Mouse (Mus musculus): Measurements from ENCODE around the gene Flt3l. TPM values are rescaled to one million over a fixed set of nuclear protein-coding genes. Genes with fewer than 3 reads are reported as not detected.

Gene Flt3l
- 5.1 and 6.1 TPM in 2 replicates for polyA plus RNA-seq (2015; fragmentation: Nextera tagmentation; extraction: Ambion mirVana)

DNA sequence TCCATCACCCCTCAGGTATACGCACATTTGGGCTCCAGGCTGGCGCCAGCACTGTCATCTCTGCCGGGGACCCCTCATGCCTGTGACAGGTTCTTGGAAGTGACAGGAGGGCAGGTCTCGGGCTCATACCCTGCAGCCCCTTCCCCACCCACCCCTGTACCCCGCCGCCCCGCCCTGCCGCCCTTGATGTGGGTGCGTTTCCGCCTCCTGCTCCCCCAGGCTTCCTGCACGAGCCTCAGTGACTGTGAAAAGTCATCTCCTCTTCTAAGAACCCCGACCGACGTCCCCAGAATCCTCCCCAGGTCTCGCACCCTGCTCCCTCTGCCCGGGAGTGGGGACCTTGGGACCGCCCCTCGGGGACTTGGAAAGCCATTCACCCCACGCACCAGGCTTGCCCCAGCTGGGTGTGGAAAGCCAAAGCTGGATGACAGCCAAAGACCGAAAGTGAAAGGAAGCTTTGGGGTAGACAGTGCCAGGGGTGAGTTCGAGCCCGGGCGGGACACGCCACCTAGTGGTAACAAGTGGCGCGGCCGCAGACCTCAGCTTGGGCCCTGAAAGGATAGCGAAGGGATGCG lies at the start of gene Flt3l, which contains the start of gene Gm45713:
TSS of gene Flt3l (minus strand) at position 440 of the 575 bp plus-strand sequence.
TSS of gene Gm45713 (minus strand) at position 239 of the 575 bp plus-strand sequence.
- Histone ChIP-seq H3K9ac (replicated peaks; ENCODE audit: low read depth) (peak within 1 kb of the TSS; percentile 60), H3K4me1 (ENCODE audit: insufficient read depth, low read depth, low read length) (peaks cover 4% of the 10 kb centered on the region; the same call in 1 of the 2 replicates), H3K9me3 (ENCODE audit: low read length) (no peaks in the 10 kb centered on the region), H3K36me3 (ENCODE audit: insufficient read depth, low read length) (no peaks in the 10 kb centered on the region), H3K4me3 (ENCODE audit: low read depth, low read length) (peak within 1 kb of the TSS; percentile 62), H3K27me3 (replicated peaks; ENCODE audit: insufficient read depth, low read length) (no peaks in the 10 kb centered on the region), H3K4me2 (replicated peaks; ENCODE audit: low read depth, low read length) (peak within 1 kb of the TSS; percentile 78), H3K27ac (ENCODE audit: low read length) (peak within 1 kb of the TSS; percentile 32; the same call in 1 of the 2 replicates)
- ATAC-seq (peak; percentile 90), DNase-seq (ENCODE audit: low spot score) (peak; percentile 96)
- WGBS = 1% methylated on average over 27 of the region's 29 CpGs
- TF ChIP-seq CTCF (IDR thresholded peaks at IDR 0.05) = peak; percentile 98
- TF ChIP-seq EP300 (IDR thresholded peaks at IDR 0.05) = no peak

- Histone ChIP-seq H3K27me3 (replicated peaks; ENCODE audit: insufficient read depth, low read length) (peaks cover 39% of the 10 kb centered on the region), H3K9me3 (ENCODE audit: low read length) (no peaks in the 10 kb centered on the region), H3K4me1 (ENCODE audit: insufficient read depth, low read depth, low read length) (peaks cover 4% of the 10 kb centered on the region; the same call in 1 of the 2 replicates), H3K27ac (ENCODE audit: low read length) (no peak overlapping the region), H3K36me3 (ENCODE audit: insufficient read depth, low read length) (no peaks in the 10 kb centered on the region), H3K4me3 (ENCODE audit: low read depth, low read length) (no peak overlapping the region), H3K4me2 (replicated peaks; ENCODE audit: low read depth, low read length) (no peak overlapping the region), H3K9ac (replicated peaks; ENCODE audit: low read depth) (no peak overlapping the region)
- 72% methylated on average over 7 of the region's 7 CpGs for WGBS
- no peak for ATAC-seq
- TF ChIP-seq EP300 (IDR thresholded peaks at IDR 0.05) (no peak), CTCF (IDR thresholded peaks at IDR 0.05) (no peak)
- DNase-seq (ENCODE audit: low spot score) = no peak
Measured at GRCm38 (mm10) chr7:45185921-45186320, 49.7 kb upstream of the Flt3l start.

DNA sequence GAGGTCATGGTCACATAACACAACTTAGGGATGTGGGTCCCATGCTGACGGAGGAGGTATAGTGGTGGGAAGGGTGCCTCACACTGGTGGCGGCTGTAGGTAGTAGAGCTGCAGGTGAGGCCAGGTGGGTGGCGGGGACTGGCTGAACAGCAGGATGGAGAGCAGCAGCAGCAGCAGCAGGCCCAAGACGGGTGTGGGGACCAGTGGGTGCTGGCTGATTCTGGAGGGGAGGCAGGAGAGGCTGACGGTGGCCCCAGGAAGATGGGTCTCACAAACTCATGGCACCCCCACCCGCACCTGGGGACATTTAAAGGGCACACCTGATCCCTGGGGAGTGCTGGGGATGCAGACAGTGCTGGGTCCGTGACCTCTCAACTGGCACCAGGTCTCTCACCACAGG lies 47.4 kb upstream of the Flt3l start:
- no peaks in the 10 kb centered on the region for H3K9me3 ChIP-seq (ENCODE audit: low read length)
- 54% methylated on average over 7 of the region's 7 CpGs for WGBS
- peaks cover 4% of the 10 kb centered on the region; the same call in 1 of the 2 replicates for H3K4me1 ChIP-seq (ENCODE audit: insufficient read depth, low read depth, low read length)
- TF ChIP-seq EP300 (IDR thresholded peaks at IDR 0.05) = no peak
- H3K36me3 ChIP-seq (ENCODE audit: insufficient read depth, low read length) = no peaks in the 10 kb centered on the region
- ATAC-seq (no peak), DNase-seq (ENCODE audit: low spot score) (no peak)
- no peak overlapping the region for H3K4me2 ChIP-seq (replicated peaks; ENCODE audit: low read depth, low read length)
- H3K4me3 ChIP-seq (ENCODE audit: low read depth, low read length) = no peak overlapping the region
- H3K27me3 ChIP-seq (replicated peaks; ENCODE audit: insufficient read depth, low read length) = peaks cover 59% of the 10 kb centered on the region
- no peak overlapping the region for H3K27ac ChIP-seq (ENCODE audit: low read length)
- H3K9ac ChIP-seq (replicated peaks; ENCODE audit: low read depth) = no peak overlapping the region

GRCm38 (mm10) chr7:45182606-45183005 lies 46.4 kb upstream of the Flt3l start:
- no peak for DNase-seq (ENCODE audit: low spot score)
- 11% methylated on average over 11 of the region's 11 CpGs for WGBS
- peaks cover 4% of the 10 kb centered on the region; the same call in 1 of the 2 replicates for H3K4me1 ChIP-seq (ENCODE audit: insufficient read depth, low read depth, low read length)
- peak overlapping the region; percentile 54 for H3K4me2 ChIP-seq (replicated peaks; ENCODE audit: low read depth, low read length)
- H3K27me3 ChIP-seq (replicated peaks; ENCODE audit: insufficient read depth, low read length) = peaks cover 63% of the 10 kb centered on the region
- H3K4me3 ChIP-seq (ENCODE audit: low read depth, low read length) = peak overlapping the region; percentile 25
- no peak overlapping the region for H3K9ac ChIP-seq (replicated peaks; ENCODE audit: low read depth)
- no peak overlapping the region for H3K27ac ChIP-seq (ENCODE audit: low read length)
- H3K36me3 ChIP-seq (ENCODE audit: insufficient read depth, low read length) = no peaks in the 10 kb centered on the region
- no peaks in the 10 kb centered on the region for H3K9me3 ChIP-seq (ENCODE audit: low read length)
- peak; percentile 34; the same call in 1 of the 2 replicates for ATAC-seq
- TF ChIP-seq EP300 (IDR thresholded peaks at IDR 0.05) (no peak), CTCF (IDR thresholded peaks at IDR 0.05) (peak; percentile 16)

DNA sequence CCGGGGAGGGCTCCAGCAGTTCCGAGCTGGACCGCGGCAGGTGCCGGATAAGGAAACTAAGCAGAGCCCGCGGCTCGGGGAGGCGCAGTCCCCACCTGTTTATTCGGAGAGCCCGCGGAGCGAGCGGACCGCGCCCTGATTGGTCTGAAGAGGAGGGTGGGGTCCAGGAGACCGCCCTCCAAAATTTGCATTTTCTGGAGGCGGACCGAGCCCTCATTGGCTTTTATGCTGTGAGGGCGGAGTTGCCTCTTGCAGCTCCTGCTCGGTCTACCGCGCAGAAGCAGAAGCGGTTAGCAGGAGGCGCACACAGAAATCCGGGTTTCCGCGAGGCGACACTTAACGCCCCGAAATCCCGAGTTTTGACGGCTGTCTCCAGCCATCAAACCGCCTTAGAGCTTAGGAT lies 46.0 kb upstream of the Flt3l start:
- Histone ChIP-seq H3K4me2 (replicated peaks; ENCODE audit: low read depth, low read length) (peak overlapping the region; percentile 54), H3K9me3 (ENCODE audit: low read length) (no peaks in the 10 kb centered on the region), H3K4me1 (ENCODE audit: insufficient read depth, low read depth, low read length) (peaks cover 4% of the 10 kb centered on the region; the same call in 1 of the 2 replicates), H3K27ac (ENCODE audit: low read length) (no peak overlapping the region), H3K27me3 (replicated peaks; ENCODE audit: insufficient read depth, low read length) (peaks cover 67% of the 10 kb centered on the region), H3K9ac (replicated peaks; ENCODE audit: low read depth) (no peak overlapping the region), H3K36me3 (ENCODE audit: insufficient read depth, low read length) (no peaks in the 10 kb centered on the region), H3K4me3 (ENCODE audit: low read depth, low read length) (peak overlapping the region; percentile 25)
- under 1% methylated on average over 33 of the region's 34 CpGs for WGBS
- peak; percentile 96 for DNase-seq (ENCODE audit: low spot score)
- ATAC-seq = peak; percentile 97
- TF ChIP-seq CTCF (IDR thresholded peaks at IDR 0.05) (no peak), EP300 (IDR thresholded peaks at IDR 0.05) (no peak)

GRCm38 (mm10) chr7:45181540-45181939 lies 45.3 kb upstream of the Flt3l start:
- no peak overlapping the region for H3K4me2 ChIP-seq (replicated peaks; ENCODE audit: low read depth, low read length)

More at GRCm38 (mm10) chr7:45181540-45181939, 45.3 kb upstream of the Flt3l start:
- Histone ChIP-seq H3K9me3 (ENCODE audit: low read length) (no peaks in the 10 kb centered on the region), H3K4me1 (ENCODE audit: insufficient read depth, low read depth, low read length) (peaks cover 4% of the 10 kb centered on the region; the same call in 1 of the 2 replicates), H3K4me3 (ENCODE audit: low read depth, low read length) (no peak overlapping the region), H3K9ac (replicated peaks; ENCODE audit: low read depth) (no peak overlapping the region), H3K27ac (ENCODE audit: low read length) (no peak overlapping the region), H3K27me3 (replicated peaks; ENCODE audit: insufficient read depth, low read length) (peaks cover 73% of the 10 kb centered on the region), H3K36me3 (ENCODE audit: insufficient read depth, low read length) (no peaks in the 10 kb centered on the region)
- WGBS = 6% methylated on average over 30 of the region's 35 CpGs
- DNase-seq (ENCODE audit: low spot score) (no peak), ATAC-seq (0 out of 2 replicates have a peak, but pooled peaks have one; percentile 13)
- TF ChIP-seq CTCF (IDR thresholded peaks at IDR 0.05) (peak; percentile 39), EP300 (IDR thresholded peaks at IDR 0.05) (no peak)

Measured in lung, postnatal 0 days (tissue).